Mouse (Mus musculus): Measurements from ENCODE around the gene Treh. TPM values are rescaled to one million over a fixed set of nuclear protein-coding genes. Genes with fewer than 3 reads are reported as not detected.
A peak's percentile ranks its signal among the peaks of the same experiment; 100 is the strongest.

Treh gene
- total and polyA plus RNA-seq, 3 experiments: not detected

- 60% methylated on average over 10 of the region's 10 CpGs for WGBS
- peaks cover 16% of the 10 kb centered on the region for H3K4me1 ChIP-seq (ENCODE audit: control insufficient read depth, insufficient read depth, low read length)
- H3K79me2 ChIP-seq (replicated peaks; ENCODE audit: control insufficient read depth, insufficient read depth, low read length): peaks cover 2% of the 10 kb centered on the region
- intact Hi-C loops (cut with DNase I): no loop called here
- TF ChIP-seq POLR2A (IDR thresholded peaks at IDR 0.05; ENCODE audit: insufficient read depth, low read depth, low read length): no peak
- TF ChIP-seq EP300 (IDR thresholded peaks at IDR 0.05; ENCODE audit: insufficient read depth, low read depth, low read length): peak; percentile 81; the same call in 1 of the 2 replicates
- no peak for TF ChIP-seq CTCF (IDR thresholded peaks at IDR 0.05)
- no peak overlapping the region for H3K4me3 ChIP-seq
- peaks cover 5% of the 10 kb centered on the region; the same call in 1 of the 2 replicates for H3K36me3 ChIP-seq (ENCODE audit: control insufficient read depth, insufficient read depth, low read length)
- H3K27ac ChIP-seq: peak overlapping the region; percentile 70
- no peaks in the 10 kb centered on the region for H3K27me3 ChIP-seq (ENCODE audit: control insufficient read depth, insufficient read depth, low read length)
- no peak overlapping the region for H3K9ac ChIP-seq (ENCODE audit: low read depth, low read length)
- peak; percentile 75 to 86 for DNase-seq
Observed at GRCm38 (mm10) chr9:44717822-44718242, 44.8 kb downstream of the Treh start.

DNA sequence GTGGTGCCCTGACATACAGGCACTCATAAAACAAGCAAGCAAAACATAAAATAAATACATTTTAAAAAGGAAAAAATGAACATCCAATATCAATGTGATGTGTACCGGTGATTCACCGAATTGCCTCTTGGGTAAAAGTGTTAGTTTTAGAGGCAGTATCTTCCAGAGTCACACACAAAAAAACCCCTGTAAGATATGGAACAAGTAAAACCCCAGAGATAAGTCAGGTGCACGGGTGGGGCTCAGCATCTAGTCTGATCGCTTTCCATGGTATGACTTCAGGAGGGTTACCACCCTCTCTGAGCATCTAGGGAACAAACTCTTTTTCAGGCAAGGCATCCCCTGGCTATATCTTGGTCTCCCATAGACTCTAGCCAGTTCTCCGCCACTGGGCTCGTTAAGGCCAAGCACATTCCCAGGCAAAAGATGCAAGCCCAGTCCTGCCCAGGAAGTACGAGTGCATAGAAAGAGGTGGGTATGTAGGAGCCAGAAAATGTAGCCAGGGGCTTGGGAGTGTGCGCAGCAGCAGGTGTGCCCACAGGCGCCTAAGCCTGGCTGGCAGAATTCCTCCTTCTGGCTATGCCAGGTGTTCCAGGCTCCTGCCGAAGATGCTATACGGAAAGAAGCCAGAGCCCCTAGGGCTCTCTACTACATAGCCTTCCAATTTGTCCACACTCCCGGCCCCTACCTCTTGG lies 46.1 kb downstream of the Treh start:
- no peak for DNase-seq
- H3K4me1 ChIP-seq (ENCODE audit: control insufficient read depth, insufficient read depth, low read length): peaks cover 22% of the 10 kb centered on the region
- peaks cover 14% of the 10 kb centered on the region for H3K36me3 ChIP-seq (ENCODE audit: control insufficient read depth, insufficient read depth, low read length)
- H3K27me3 ChIP-seq (ENCODE audit: control insufficient read depth, insufficient read depth, low read length): no peaks in the 10 kb centered on the region
- WGBS: 73% methylated on average over 12 of the region's 12 CpGs
- intact Hi-C loops (cut with DNase I): no loop called here
- peak overlapping the region; percentile 90 for H3K27ac ChIP-seq
- no peak overlapping the region for H3K9ac ChIP-seq (ENCODE audit: low read depth, low read length)
- TF ChIP-seq EP300 (IDR thresholded peaks at IDR 0.05; ENCODE audit: insufficient read depth, low read depth, low read length): no peak
- TF ChIP-seq CTCF (IDR thresholded peaks at IDR 0.05): no peak
- no peak for TF ChIP-seq POLR2A (IDR thresholded peaks at IDR 0.05; ENCODE audit: insufficient read depth, low read depth, low read length)
- H3K4me3 ChIP-seq: no peak overlapping the region
- H3K79me2 ChIP-seq (replicated peaks; ENCODE audit: control insufficient read depth, insufficient read depth, low read length): peaks cover 2% of the 10 kb centered on the region

DNA sequence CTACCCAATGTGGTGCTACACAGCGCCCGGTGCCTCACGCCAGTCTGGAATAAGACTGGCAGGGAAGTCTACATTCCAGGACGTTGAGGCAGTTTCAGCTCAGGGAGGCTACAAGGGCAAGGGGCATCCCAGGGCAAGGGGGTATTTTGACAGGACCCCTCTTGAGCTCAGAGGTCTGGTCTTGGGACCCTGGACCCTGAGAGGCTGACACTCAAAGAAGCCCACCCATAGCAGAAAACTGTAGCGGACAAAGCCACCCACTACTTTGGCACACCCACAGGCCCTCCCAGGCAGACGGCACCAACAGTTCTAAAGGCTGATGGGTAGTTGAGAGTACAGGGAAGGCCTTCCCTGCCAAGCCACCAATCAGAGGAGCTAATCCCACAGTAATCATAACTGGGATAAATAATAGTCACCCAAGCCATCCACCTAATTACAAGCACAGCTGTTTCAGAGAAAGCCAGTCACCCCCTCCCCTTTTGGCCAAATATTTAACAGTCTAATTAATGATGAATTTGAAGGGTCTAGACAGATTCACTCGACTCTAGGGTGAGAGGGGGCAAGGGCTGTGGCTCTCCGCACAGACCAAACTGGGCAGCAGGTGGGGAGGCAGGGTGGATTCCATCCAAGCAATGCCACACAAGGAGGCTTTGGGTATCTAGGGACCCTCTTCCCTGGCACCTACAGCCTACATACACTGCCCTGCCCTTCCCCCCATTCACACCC lies 46.8 kb downstream of the Treh start:
- peak overlapping the region; percentile 90 for H3K27ac ChIP-seq
- no peak overlapping the region for H3K9ac ChIP-seq (ENCODE audit: low read depth, low read length)
- TF ChIP-seq POLR2A (IDR thresholded peaks at IDR 0.05; ENCODE audit: insufficient read depth, low read depth, low read length) (no peak), CTCF (IDR thresholded peaks at IDR 0.05) (no peak), EP300 (IDR thresholded peaks at IDR 0.05; ENCODE audit: insufficient read depth, low read depth, low read length) (0 out of 2 replicates have a peak, but pooled peaks have one; percentile 25)
- intact Hi-C loops (cut with DNase I): no loop called here
- H3K4me1 ChIP-seq (ENCODE audit: control insufficient read depth, insufficient read depth, low read length): peaks cover 25% of the 10 kb centered on the region
- no peaks in the 10 kb centered on the region for H3K27me3 ChIP-seq (ENCODE audit: control insufficient read depth, insufficient read depth, low read length)
- no peak overlapping the region; the same call in 1 of the 2 replicates for H3K4me3 ChIP-seq
- H3K79me2 ChIP-seq (replicated peaks; ENCODE audit: control insufficient read depth, insufficient read depth, low read length): peaks cover 2% of the 10 kb centered on the region
- WGBS: 61% methylated on average over 8 of the region's 8 CpGs
- peaks cover 15% of the 10 kb centered on the region for H3K36me3 ChIP-seq (ENCODE audit: control insufficient read depth, insufficient read depth, low read length)
- DNase-seq: peak in 1 of 2 experiments; percentile 34

DNA sequence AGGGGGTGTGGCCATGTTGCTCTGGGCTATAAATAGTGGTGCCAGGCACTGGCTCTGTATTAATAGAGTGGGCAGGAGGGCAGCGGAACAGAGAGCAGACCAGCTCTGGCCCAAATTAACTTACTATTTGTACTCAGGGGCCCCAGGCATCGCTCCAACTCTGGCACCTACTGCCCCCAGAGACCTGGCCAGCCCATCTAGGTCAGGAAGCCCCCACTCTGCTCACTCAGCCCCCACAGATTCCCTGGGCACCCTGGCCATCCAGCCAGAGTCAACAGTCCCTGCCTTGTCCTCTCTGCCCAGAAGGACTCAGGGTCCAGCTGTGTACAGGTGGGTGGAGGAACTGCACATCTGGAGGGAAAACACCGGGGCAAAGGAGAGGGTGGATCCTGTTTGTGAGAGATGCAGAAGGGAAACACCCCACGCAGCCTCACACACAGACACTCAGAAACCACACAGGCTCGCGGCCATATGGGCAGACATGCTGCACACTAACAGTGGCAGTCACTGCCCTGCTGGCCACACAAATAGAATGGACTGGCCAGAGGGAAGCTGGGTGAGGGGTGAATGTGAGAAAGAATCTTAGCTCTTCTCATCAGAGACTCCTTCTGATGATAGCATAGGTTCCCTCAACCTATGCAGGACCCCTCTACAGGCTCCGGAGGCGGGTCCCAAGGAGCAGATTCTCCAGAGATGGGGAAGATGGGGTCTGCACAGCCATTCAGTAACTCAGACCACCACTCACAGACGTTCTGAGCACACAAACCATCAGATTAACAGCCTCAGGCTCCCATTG lies 47.5 kb downstream of the Treh start:
- peak; percentile 52 to 61 for DNase-seq
- Histone ChIP-seq H3K4me1 (ENCODE audit: control insufficient read depth, insufficient read depth, low read length) (peaks cover 27% of the 10 kb centered on the region), H3K9ac (ENCODE audit: low read depth, low read length) (peak overlapping the region; percentile 79), H3K27me3 (ENCODE audit: control insufficient read depth, insufficient read depth, low read length) (no peaks in the 10 kb centered on the region), H3K27ac (peak overlapping the region; percentile 90), H3K36me3 (ENCODE audit: control insufficient read depth, insufficient read depth, low read length) (peaks cover 15% of the 10 kb centered on the region), H3K79me2 (replicated peaks; ENCODE audit: control insufficient read depth, insufficient read depth, low read length) (no peaks in the 10 kb centered on the region; the same call in 1 of the 2 replicates), H3K4me3 (peak overlapping the region; percentile 66)
- intact Hi-C loops (cut with DNase I): no loop called here
- TF ChIP-seq CTCF (IDR thresholded peaks at IDR 0.05) (no peak; the same call in 1 of the 2 replicates), POLR2A (IDR thresholded peaks at IDR 0.05; ENCODE audit: insufficient read depth, low read depth, low read length) (peak; percentile 71), EP300 (IDR thresholded peaks at IDR 0.05; ENCODE audit: insufficient read depth, low read depth, low read length) (no peak)
- 25% methylated on average over 9 of the region's 9 CpGs for WGBS

- Histone ChIP-seq H3K27ac (peak overlapping the region; percentile 90), H3K27me3 (ENCODE audit: control insufficient read depth, insufficient read depth, low read length) (no peaks in the 10 kb centered on the region), H3K79me2 (replicated peaks; ENCODE audit: control insufficient read depth, insufficient read depth, low read length) (no peaks in the 10 kb centered on the region; the same call in 1 of the 2 replicates), H3K4me1 (ENCODE audit: control insufficient read depth, insufficient read depth, low read length) (peaks cover 27% of the 10 kb centered on the region), H3K36me3 (ENCODE audit: control insufficient read depth, insufficient read depth, low read length) (peaks cover 15% of the 10 kb centered on the region), H3K9ac (ENCODE audit: low read depth, low read length) (peak overlapping the region; percentile 79), H3K4me3 (peak overlapping the region; percentile 66)
- intact Hi-C loops (cut with DNase I): no loop called here
- TF ChIP-seq POLR2A (IDR thresholded peaks at IDR 0.05; ENCODE audit: insufficient read depth, low read depth, low read length) (0 out of 2 replicates have a peak, but pooled peaks have one; percentile 21), EP300 (IDR thresholded peaks at IDR 0.05; ENCODE audit: insufficient read depth, low read depth, low read length) (no peak), CTCF (IDR thresholded peaks at IDR 0.05) (peak; percentile 63)
- WGBS: 8% methylated on average over 36 of the region's 40 CpGs
- DNase-seq: peak; percentile 92 to 93
Observed at GRCm38 (mm10) chr9:44721154-44721876, 48.3 kb downstream of the Treh start.
